Mouse (Mus musculus) CH12.LX (cell line): ENCODE data around the gene Cela1. TPM values are rescaled to one million over a fixed set of nuclear protein-coding genes. Genes with fewer than 3 reads are reported as not detected.

Experiments
- DNase-seq: peaks from one replicate; pipeline ENCODE4 v3.0.0-alpha.2; 2013; ENCODE audit errors: extremely low read depth
- H3K27ac ChIP-seq: 2 replicates; pipeline ENCODE4 v1.5.1; 2012; ENCODE audit warnings: low read depth, mild to moderate bottlenecking, control low read depth, moderate library complexity; ENCODE audit not compliant: insufficient read depth
- H3K27me3 ChIP-seq: replicated peaks from 2 replicates; pipeline ENCODE3; 2012; ENCODE audit warnings: inconsistent platforms
- H3K36me3 ChIP-seq, 2 experiments: replicated peaks in 1 of 2; 2 replicates each; pipeline versions ENCODE3 to v1.6.1; 2012; ENCODE audit warnings: inconsistent platforms in 1 of 2, low read length in 1 of 2, mild to moderate bottlenecking in 1 of 2, mixed read lengths in 1 of 2, moderate library complexity in 1 of 2; ENCODE audit not compliant: control insufficient read depth in 1 of 2, insufficient read depth in 1 of 2
- H3K4me1 ChIP-seq, 2 experiments: 2 replicates each; pipeline ENCODE4 v1.6.1; 2012; ENCODE audit warnings: inconsistent platforms in 1 of 2, moderate library complexity in 1 of 2; ENCODE audit not compliant: insufficient read depth in 2 of 2, control insufficient read depth in 1 of 2
- H3K4me2 ChIP-seq: 2 replicates; pipeline ENCODE4 v1.6.1; 2012; ENCODE audit warnings: low read depth, mild to moderate bottlenecking, control low read depth; ENCODE audit not compliant: poor library complexity, insufficient read depth, severe bottlenecking
- H3K4me3 ChIP-seq, 3 experiments: fragments of 150-350 bp in 1 of 3; sonication (generic) in 1 of 3; replicated peaks in 1 of 3; 2 replicates each; pipeline versions ENCODE3 to v1.5.1; 2011 to 2012; ENCODE audit warnings: low read depth in 2 of 3, low read length in 2 of 3, mild to moderate bottlenecking in 2 of 3, moderate library complexity in 2 of 3, control low read depth in 1 of 3, improper control_type of control experiment in 1 of 3, inconsistent platforms in 1 of 3, mixed read lengths in 1 of 3; ENCODE audit not compliant: poor library complexity in 1 of 3
- H3K79me2 ChIP-seq: replicated peaks from 2 replicates; pipeline ENCODE4 v1.6.1; 2012; ENCODE audit warnings: mild to moderate bottlenecking, moderate library complexity; ENCODE audit not compliant: control insufficient read depth, poor library complexity, insufficient read depth, severe bottlenecking; ENCODE audit errors: extremely low read depth
- H3K9ac ChIP-seq: 2 replicates; pipeline ENCODE4 v1.6.1; 2012; ENCODE audit warnings: low read depth, mild to moderate bottlenecking, control low read depth, moderate library complexity; ENCODE audit not compliant: insufficient read depth
- H3K9me3 ChIP-seq: replicated peaks from 2 replicates; pipeline ENCODE3; 2012; ENCODE audit warnings: low read length, inconsistent platforms, mixed read lengths
- BHLHE40 ChIP-seq: IDR thresholded peaks from 2 replicates; pipeline ENCODE4 v1.6.1; 2011; ENCODE audit warnings: mild to moderate bottlenecking, low read depth, low read length, improper control_type of control experiment
- EP300 ChIP-seq: IDR thresholded peaks from 2 replicates; pipeline ENCODE4 v1.6.1; 2011; ENCODE audit warnings: low read length, improper control_type of control experiment
- ETS1 ChIP-seq: conservative IDR thresholded peaks from 2 replicates; pipeline ENCODE4 v1.6.1; 2012; ENCODE audit warnings: low read depth, mild to moderate bottlenecking, inconsistent platforms, low read length, improper control_type of control experiment, moderate library complexity
- IRF4 ChIP-seq: IDR thresholded peaks from 2 replicates; pipeline ENCODE4 v1.6.1; 2014; ENCODE audit warnings: low read depth, mild to moderate bottlenecking, inconsistent platforms, low read length, improper control_type of control experiment
- JUN ChIP-seq: IDR thresholded peaks from 2 replicates; pipeline ENCODE4 v1.6.1; 2011; ENCODE audit warnings: low read depth, mild to moderate bottlenecking, low read length, improper control_type of control experiment, moderate library complexity; ENCODE audit not compliant: insufficient read depth
- MAFK ChIP-seq: IDR thresholded peaks from 2 replicates; pipeline ENCODE4 v1.6.1; 2011; ENCODE audit warnings: low read length, improper control_type of control experiment; ENCODE audit not compliant: insufficient replicate concordance
- MAX ChIP-seq: IDR thresholded peaks from 2 replicates; pipeline ENCODE4 v1.6.1; 2011; ENCODE audit warnings: low read length, improper control_type of control experiment
- MAZ ChIP-seq: IDR thresholded peaks from 2 replicates; pipeline ENCODE4 v1.6.1; 2012; ENCODE audit warnings: low read depth, mild to moderate bottlenecking, inconsistent platforms, low read length, improper control_type of control experiment, moderate library complexity
- PAX5 ChIP-seq: IDR thresholded peaks from 2 replicates; pipeline ENCODE4 v1.6.1; 2012; ENCODE audit warnings: low read length, inconsistent platforms, mixed read lengths
- RAD21 ChIP-seq: IDR thresholded peaks from 2 replicates; pipeline ENCODE4 v1.6.1; 2011; ENCODE audit warnings: low read depth, mild to moderate bottlenecking, low read length, improper control_type of control experiment, moderate library complexity
- RCOR1 ChIP-seq: conservative IDR thresholded peaks from 2 replicates; pipeline ENCODE4 v1.6.1; 2012; ENCODE audit warnings: low read depth, mild to moderate bottlenecking, inconsistent platforms, low read length, improper control_type of control experiment
- UBTF ChIP-seq: IDR thresholded peaks from 2 replicates; pipeline ENCODE4 v1.6.1; 2012; ENCODE audit warnings: low read depth, mild to moderate bottlenecking, inconsistent platforms, low read length, improper control_type of control experiment, moderate library complexity
- ZKSCAN1 ChIP-seq: IDR thresholded peaks from 2 replicates; pipeline ENCODE4 v1.6.1; 2012; ENCODE audit warnings: low read depth, inconsistent platforms, low read length, improper control_type of control experiment, borderline replicate concordance
- ZNF384 ChIP-seq: IDR thresholded peaks from 2 replicates; pipeline ENCODE4 v1.6.1; 2012; ENCODE audit warnings: low read depth, low read length, improper control_type of control experiment, inconsistent platforms
- dilution Hi-C: fragments of 300-500 bp; cut with MboI; formaldehyde crosslinking; loops from 2 replicates; pipeline ENCODE4 v1.14.3; 2020; ENCODE audit warnings: low sequenced_read_pairs; ENCODE audit not compliant: extremely low pct_unique_long_range_greater_than_20kb, extremely low pct_ligation_motif_present
- in situ Hi-C: fragments of 300-500 bp; cut with MboI; formaldehyde crosslinking; loops from 3 replicates; pipeline ENCODE4 v1.14.3; 2019; ENCODE audit warnings: low sequenced_read_pairs, low pct_ligation_motif_present, low pct_unique_long_range_greater_than_20kb, mixed read lengths
- polyA plus RNA-seq: library from polyadenylated mRNA; unstranded; fragments of >175 nt; gene quantifications from 2 replicates; pipeline ENCODE4 v1.2.1, GENCODE M21; 2012; ENCODE audit warnings: low read depth; ENCODE audit not compliant: insufficient read length
- total RNA-seq, 2 experiments: library from RNA; depleted of rRNA; stranded (reverse); fragments of 300-350 nt in 1 of 2; fragments of >200 nt in 1 of 2; gene quantifications; 2 replicates each; pipeline ENCODE4 v1.2.3; 2012 to 2014

The Cela1 gene
- total and polyA plus RNA-seq, 3 experiments = 1.3 to 4.8 (median 3.3) TPM

- Histone ChIP-seq H3K4me1 (no peaks in the 10 kb centered on the region; a peak in 1 of 4 replicates), H3K4me3 (no peak overlapping the region), H3K79me2 (no peaks in the 10 kb centered on the region), H3K9me3 (no peaks in the 10 kb centered on the region), H3K27ac (no peak overlapping the region), H3K4me2 (no peak overlapping the region), H3K9ac (no peak overlapping the region)
- DNase-seq = no peak
- TF ChIP-seq ETS1 (no peak), MAFK (no peak), ZKSCAN1 (no peak), ZNF384 (no peak), BHLHE40 (no peak), EP300 (no peak), PAX5 (no peak), MAZ (no peak), JUN (no peak), MAX (no peak), RCOR1 (no peak), UBTF (no peak), RAD21 (no peak), IRF4 (no peak)
- TF ChIP-seq, all 38 proteins: peak for 0
- Histone ChIP-seq H3K27me3 (no peaks in the 10 kb centered on the region), H3K36me3 (peaks cover 22 to 38% of the 10 kb centered on the region in 2 experiments)
- dilution Hi-C loops (no loop called here), in situ Hi-C loops (no loop called here)
Measured at GRCm38 (mm10) chr15:100624435-100624834, 63.3 kb downstream of the Cela1 start.

Other genes with a start within 250 kb of the Cela1 start
- gene Letmd1, start 218.9 kb downstream of the Cela1 start, total RNA-seq (2012; rRNA removed) = 30.3 and 39.0 TPM in 2 replicates
- 28.5 and 31.4 TPM in 2 replicates for gene Letmd1, start 218.9 kb downstream of the Cela1 start, total RNA-seq (2014; rRNA removed)
- gene Letmd1, start 218.9 kb downstream of the Cela1 start, polyA plus RNA-seq = 44.0 and 51.3 TPM in 2 replicates
- gene Csrnp2, start 192.4 kb downstream of the Cela1 start, total RNA-seq (2012; rRNA removed) = 3.5 TPM in 2 replicates
- gene Csrnp2, start 192.4 kb downstream of the Cela1 start, total RNA-seq (2014; rRNA removed) = 2.3 and 2.4 TPM in 2 replicates
- gene Csrnp2, start 192.4 kb downstream of the Cela1 start, polyA plus RNA-seq = 2.0 and 2.3 TPM in 2 replicates
- 5.8 and 7.8 TPM in 2 replicates for gene Tfcp2, start 135.9 kb downstream of the Cela1 start, total RNA-seq (2012; rRNA removed)
- gene Tfcp2, start 135.9 kb downstream of the Cela1 start, total RNA-seq (2014; rRNA removed) = 6.3 and 6.8 TPM in 2 replicates
- gene Tfcp2, start 135.9 kb downstream of the Cela1 start, polyA plus RNA-seq = 5.3 and 5.9 TPM in 2 replicates
- 3.5 and 7.4 TPM in 2 replicates for gene Pou6f1, start 87.9 kb downstream of the Cela1 start, total RNA-seq (2012; rRNA removed)
- 0.97 and 1.7 TPM in 2 replicates for gene Pou6f1, start 87.9 kb downstream of the Cela1 start, total RNA-seq (2014; rRNA removed)
- gene Pou6f1, start 87.9 kb downstream of the Cela1 start, polyA plus RNA-seq = 6.3 and 9.1 TPM in 2 replicates
- 56.0 and 63.8 TPM in 2 replicates for gene Dazap2, start 72.6 kb downstream of the Cela1 start, total RNA-seq (2012; rRNA removed)
- 139 and 159 TPM in 2 replicates for gene Dazap2, start 72.6 kb downstream of the Cela1 start, total RNA-seq (2014; rRNA removed)
- 160 and 213 TPM in 2 replicates for gene Dazap2, start 72.6 kb downstream of the Cela1 start, polyA plus RNA-seq
- 4.9 and 7.0 TPM in 2 replicates for gene Smagp, start 51.0 kb downstream of the Cela1 start, total RNA-seq (2012; rRNA removed)
- 0.55 and 1.3 TPM in 2 replicates for gene Smagp, start 51.0 kb downstream of the Cela1 start, total RNA-seq (2014; rRNA removed)
- 3.2 and 4.8 TPM in 2 replicates for gene Smagp, start 51.0 kb downstream of the Cela1 start, polyA plus RNA-seq
- gene Bin2, start 18.4 kb downstream of the Cela1 start, total RNA-seq (2012; rRNA removed) = 60.4 and 64.8 TPM in 2 replicates
- 49.2 and 51.4 TPM in 2 replicates for gene Bin2, start 18.4 kb downstream of the Cela1 start, total RNA-seq (2014; rRNA removed)
- gene Bin2, start 18.4 kb downstream of the Cela1 start, polyA plus RNA-seq = 72.8 and 89.9 TPM in 2 replicates
- 4.4 and 5.0 TPM in 2 replicates for gene Galnt6, start 41.5 kb upstream of the Cela1 start, total RNA-seq (2012; rRNA removed)
- gene Galnt6, start 41.5 kb upstream of the Cela1 start, total RNA-seq (2014; rRNA removed) = 0.58 and 0.62 TPM in 2 replicates
- 2.0 TPM in 2 replicates for gene Galnt6, start 41.5 kb upstream of the Cela1 start, polyA plus RNA-seq
- gene Slc4a8, start 73.8 kb upstream of the Cela1 start, total RNA-seq (2012; rRNA removed) = 4.1 and 4.7 TPM in 2 replicates
- 5.1 and 7.0 TPM in 2 replicates for gene Slc4a8, start 73.8 kb upstream of the Cela1 start, total RNA-seq (2014; rRNA removed)
- gene Slc4a8, start 73.8 kb upstream of the Cela1 start, polyA plus RNA-seq = 7.2 and 9.6 TPM in 2 replicates
- 0.04 and 0.13 TPM in 2 replicates for gene Scn8a, start 181.9 kb upstream of the Cela1 start, total RNA-seq (2012; rRNA removed)
- 0.09 and 0.15 TPM in 2 replicates for gene Scn8a, start 181.9 kb upstream of the Cela1 start, total RNA-seq (2014; rRNA removed)
- gene Scn8a, start 181.9 kb upstream of the Cela1 start, polyA plus RNA-seq = 0.39 and 0.44 TPM in 2 replicates